ENCODE assay signal across 8 mouse cellular contexts in genomic region chr13:21783255-21783617, GRCm38 (mm10). TPM values are rescaled to one million over a fixed set of nuclear protein-coding genes. Genes with fewer than 3 reads are reported as not detected.
DNase-seq lines count a peak whose midpoint lies in the region; ATAC-seq and TF ChIP-seq lines count a peak whose summit lies in the region.

Gene Hist1h3i (minus strand): TSS chr13:21783370.

- no peaks in the 10 kb centered on the region for H3K36me3 ChIP-seq in forebrain, postnatal 0 days (ENCODE audit: insufficient read depth)
- no peaks in the 10 kb centered on the region for H3K36me3 ChIP-seq in lung, embryonic 15.5 days

- ATAC-seq in forebrain, postnatal 0 days = peak; percentile 75
- peak; percentile 76; the same call in 1 of the 2 replicates for ATAC-seq in lung, embryonic 15.5 days (ENCODE audit: borderline replicate concordance, extremely low read depth, low FRiP score, low TSS enrichment)

- no peaks in the 10 kb centered on the region for H3K27me3 ChIP-seq in forebrain, postnatal 0 days (ENCODE audit: insufficient read depth, low read length)
- H3K27me3 ChIP-seq in lung, embryonic 15.5 days = no peaks in the 10 kb centered on the region

- H3K4me3 ChIP-seq in forebrain, postnatal 0 days (ENCODE audit: low read depth, low read length) = peak within 1 kb of the TSS; percentile 39
- peak within 1 kb of the TSS; percentile 49 for H3K4me3 ChIP-seq in lung, embryonic 15.5 days

- H3K27ac ChIP-seq in forebrain, postnatal 0 days (ENCODE audit: low read depth, low read length) = peak within 1 kb of the TSS; percentile 60
- H3K27ac ChIP-seq in lung, embryonic 15.5 days = peak within 1 kb of the TSS; percentile 91

- peak within 1 kb of the TSS; percentile 57 for H3K9ac ChIP-seq in forebrain, postnatal 0 days
- peak within 1 kb of the TSS; percentile 66 for H3K9ac ChIP-seq in lung, embryonic 15.5 days

- peak within 1 kb of the TSS; percentile 76 for H3K4me2 ChIP-seq in forebrain, postnatal 0 days (ENCODE audit: low read depth)
- peak within 1 kb of the TSS; percentile 70 for H3K4me2 ChIP-seq in lung, embryonic 15.5 days

- peaks cover 29% of the 10 kb centered on the region for H3K4me1 ChIP-seq in forebrain, postnatal 0 days (ENCODE audit: insufficient read depth)
- peaks cover 36% of the 10 kb centered on the region for H3K4me1 ChIP-seq in lung, embryonic 15.5 days

- peak; percentile 69 for DNase-seq in T-cell, adult 2 months (ENCODE audit: low spot score)
- peak; percentile 61 to 65 for DNase-seq in cerebellum, adult 18-20 months
- DNase-seq in forebrain, postnatal 0 days = peak; percentile 89
- peak; percentile 55 for DNase-seq in heart, postnatal 4 days
- peak; percentile 89 for DNase-seq in layer of hippocampus, adult 9-10 months (ENCODE audit: low spot score)
- peak; percentile 43 for DNase-seq in ovary, postnatal 36 days (ENCODE audit: low spot score)
- peak; percentile 89 for DNase-seq in yolk sac, embryonic 10.5 days (ENCODE audit: low spot score)

- H3K9me3 ChIP-seq in forebrain, postnatal 0 days (ENCODE audit: low read length) = no peaks in the 10 kb centered on the region
- no peaks in the 10 kb centered on the region for H3K9me3 ChIP-seq in lung, embryonic 15.5 days

- WGBS in forebrain, postnatal 0 days = 1% methylated on average over 13 of the region's 20 CpGs
- WGBS in lung, embryonic 15.5 days = 0% methylated on average over 13 of the region's 20 CpGs

- no peak for TF ChIP-seq CTCF in forebrain, postnatal 0 days (IDR thresholded peaks at IDR 0.05; ENCODE audit: low read depth)

RNA-seq across cellular contexts. Expression of gene Hist1h3i, which starts in this region (rescaled TPM):
- 282 and 291 TPM in 2 replicates for total RNA-seq in forebrain, postnatal 0 days (2014; rRNA removed)
- 20.0 and 34.1 TPM in 2 replicates for polyA plus RNA-seq in forebrain, postnatal 0 days (2015; fragmentation: Nextera tagmentation; extraction: Ambion mirVana)
- total RNA-seq in heart, postnatal 4 days (2021) = 100 to 1,000 TPM; 504 to 518 TPM
- 137 and 172 TPM in 2 replicates for polyA plus RNA-seq in lung, embryonic 15.5 days (2015; fragmentation: Nextera tagmentation; extraction: Ambion mirVana)

Comparison
In these comparisons a context has a peak if more than half of its experiments do, and no peak if none do; other contexts are left out.
1. Peak in every context shown above with its lines: DNase-seq, ATAC-seq, H3K4me3 ChIP-seq and H3K27ac ChIP-seq.